Mouse (Mus musculus) monocyte, adult 5-6 weeks (primary cell): ENCODE measurements around the gene Jam3. TPM values are rescaled to one million over a fixed set of nuclear protein-coding genes. Genes with fewer than 3 reads are reported as not detected.
A peak's percentile ranks its signal among the peaks of the same experiment; 100 is the strongest.

Experiments
- ATAC-seq: fragments of 153-309, 156-312 bp; replicated peaks from 2 replicates; pipeline ENCODE4 v1.8.0; 2017; ENCODE audit warnings: mild to moderate bottlenecking; ENCODE audit not compliant: low TSS enrichment, insufficient number of reproducible peaks, severe bottlenecking, poor library complexity, low FRiP score
- total RNA-seq: library from RNA; stranded (forward); fragments of 200-1000, 200-491, 200-594 nt; gene quantifications from 3 replicates; pipeline ENCODE4 v1.2.3, GENCODE M21; 2017

Jam3 gene
- total RNA-seq, 1 experiment from 2014 or later, result 1.0 TPM

- ATAC-seq, result no peak
These were observed 28.7 kb downstream of the Jam3 start for GRCm38 (mm10) chr9:27126543-27126942.

GRCm38 (mm10) chr9:27125450-27125849 is 29.8 kb downstream of the Jam3 start:
- ATAC-seq, result no peak

- ATAC-seq, result no peak
These were observed 31.3 kb downstream of the Jam3 start for GRCm38 (mm10) chr9:27123947-27124346.

GRCm38 (mm10) chr9:27122963-27123362 is 32.3 kb downstream of the Jam3 start:
- no peak for ATAC-seq

- ATAC-seq, result no peak
These were observed 33.1 kb downstream of the Jam3 start for GRCm38 (mm10) chr9:27122076-27122475.

- no peak for ATAC-seq
These were observed 34.0 kb downstream of the Jam3 start for GRCm38 (mm10) chr9:27121254-27121653.

GRCm38 (mm10) chr9:27111756-27112155 is 43.5 kb downstream of the Jam3 start:
- no peak for ATAC-seq

- no peak for ATAC-seq
These were observed 44.5 kb downstream of the Jam3 start for GRCm38 (mm10) chr9:27110681-27111080.

GRCm38 (mm10) chr9:27109533-27110514 is 45.4 kb downstream of the Jam3 start:
- ATAC-seq, result 0 out of 2 replicates have a peak, but pooled peaks have one; percentile 27

- ATAC-seq, result no peak
These were observed 46.8 kb downstream of the Jam3 start for GRCm38 (mm10) chr9:27108451-27108850.

- ATAC-seq, result no peak
These were observed 49.1 kb downstream of the Jam3 start for GRCm38 (mm10) chr9:27106081-27106480.

GRCm38 (mm10) chr9:27101466-27101865 is 53.8 kb downstream of the Jam3 start:
- ATAC-seq, result no peak

- ATAC-seq, result no peak
These were observed 55.7 kb downstream of the Jam3 start for GRCm38 (mm10) chr9:27099474-27099873.

GRCm38 (mm10) chr9:27098557-27098956 is 56.7 kb downstream of the Jam3 start:
- no peak for ATAC-seq

GRCm38 (mm10) chr9:27098092-27098491 is 57.1 kb downstream of the Jam3 start:
- no peak for ATAC-seq

GRCm38 (mm10) chr9:27092916-27093315 is 62.3 kb downstream of the Jam3 start:
- ATAC-seq, result no peak

- ATAC-seq, result no peak
These were observed 64.1 kb downstream of the Jam3 start for GRCm38 (mm10) chr9:27090801-27091775.

- no peak for ATAC-seq
These were observed 65.1 kb downstream of the Jam3 start for GRCm38 (mm10) chr9:27090134-27090533.

- no peak for ATAC-seq
These were observed 67.8 kb downstream of the Jam3 start for GRCm38 (mm10) chr9:27087402-27087801.
